Mouse (Mus musculus) v-Abl transformed pro-B cells (cell line): ENCODE results near the gene Erfe.

Experiments
- in situ Hi-C, 2 experiments: fragments of 400-800 bp; cut with MboI; formaldehyde crosslinking; loops; one replicate each; pipeline ENCODE4 v1.15.1; 2025; ENCODE audit not compliant: unreplicated experiment in 2 of 2

Erfe gene

DNA sequence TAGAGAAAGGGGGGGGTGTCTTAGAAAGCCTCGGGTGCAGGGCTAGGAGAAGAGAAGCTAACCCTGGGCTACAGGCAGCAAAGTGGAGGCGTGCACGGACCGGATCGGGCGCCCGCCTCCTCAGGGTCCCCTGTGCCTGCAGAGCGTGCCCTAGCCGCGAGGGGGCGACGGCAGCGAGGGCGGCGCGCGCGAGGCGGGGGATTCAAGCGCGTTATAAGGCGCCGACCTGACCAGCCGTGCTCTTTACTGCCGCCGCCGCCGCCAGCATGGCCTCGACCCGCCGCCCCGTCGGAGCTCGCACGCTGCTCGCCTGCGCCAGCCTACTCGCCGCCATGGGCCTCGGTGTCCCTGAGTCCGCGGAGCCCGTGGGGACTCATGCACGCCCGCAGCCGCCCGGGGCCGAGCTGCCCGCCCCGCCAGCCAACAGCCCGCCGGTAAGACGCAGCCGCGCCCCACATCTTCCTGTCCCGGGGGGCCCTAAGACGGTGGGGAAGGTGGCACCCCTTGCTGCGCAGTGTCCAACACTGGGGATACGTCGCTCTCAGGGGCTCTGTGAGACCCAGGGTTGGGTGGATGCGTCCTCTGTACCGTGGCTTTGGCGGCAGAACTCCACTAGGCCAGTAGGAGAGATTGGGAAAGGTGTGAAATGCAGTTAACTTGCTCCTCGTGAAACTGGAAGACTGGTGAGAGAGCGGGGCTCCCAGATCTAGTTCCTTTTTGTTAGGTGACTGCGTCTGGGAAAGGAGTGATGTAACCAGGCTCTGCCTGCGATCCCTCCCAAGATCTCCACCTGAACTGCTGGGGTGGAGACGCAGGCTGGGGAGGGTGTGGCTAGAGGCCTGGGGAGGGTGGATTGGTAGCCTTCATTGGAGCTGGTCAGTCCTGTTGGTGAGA, at the start of gene Erfe:
Erfe (plus strand) TSS at position 216 of the 894 bp plus-strand sequence.
- in situ Hi-C loops, result loop anchor here (10.0 to 25.0 kb wide), 2 partner anchors 118 to 404 kb away; partner anchors contain the start of genes Prlh (in 1 of the 2) and Rab17 (in 1 of the 2)

- in situ Hi-C loops, result no loop called here
Observed at GRCm38 (mm10) chr1:91317656-91318055, 48.6 kb upstream of the Erfe start.

- in situ Hi-C loops, result no loop called here
Observed at GRCm38 (mm10) chr1:91321760-91322438, 44.3 kb upstream of the Erfe start, which contains the start of gene Espnl. TSS of gene Espnl (plus strand) at chr1:91322075.

DNA sequence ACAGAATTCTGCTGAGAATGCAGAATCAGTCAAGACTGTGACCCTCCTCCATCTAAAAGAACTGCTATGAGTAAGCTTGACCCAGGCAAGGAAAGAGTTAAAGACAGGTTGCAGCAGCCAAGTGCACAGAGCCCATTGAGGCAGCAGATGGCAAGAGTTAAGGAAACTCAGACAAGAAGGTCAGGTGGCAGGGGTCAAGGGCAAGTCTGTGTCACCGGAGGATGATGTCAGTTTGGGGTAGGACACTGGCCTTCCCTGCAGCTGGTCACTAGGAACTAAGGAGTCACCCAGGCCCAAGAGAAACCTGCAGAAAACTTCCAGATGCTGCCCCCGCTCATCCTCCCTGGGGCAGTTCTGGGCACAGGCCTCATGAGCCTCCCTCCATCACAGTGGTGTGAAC, 41.6 kb upstream of the Erfe start:
- in situ Hi-C loops, result no loop called here

DNA sequence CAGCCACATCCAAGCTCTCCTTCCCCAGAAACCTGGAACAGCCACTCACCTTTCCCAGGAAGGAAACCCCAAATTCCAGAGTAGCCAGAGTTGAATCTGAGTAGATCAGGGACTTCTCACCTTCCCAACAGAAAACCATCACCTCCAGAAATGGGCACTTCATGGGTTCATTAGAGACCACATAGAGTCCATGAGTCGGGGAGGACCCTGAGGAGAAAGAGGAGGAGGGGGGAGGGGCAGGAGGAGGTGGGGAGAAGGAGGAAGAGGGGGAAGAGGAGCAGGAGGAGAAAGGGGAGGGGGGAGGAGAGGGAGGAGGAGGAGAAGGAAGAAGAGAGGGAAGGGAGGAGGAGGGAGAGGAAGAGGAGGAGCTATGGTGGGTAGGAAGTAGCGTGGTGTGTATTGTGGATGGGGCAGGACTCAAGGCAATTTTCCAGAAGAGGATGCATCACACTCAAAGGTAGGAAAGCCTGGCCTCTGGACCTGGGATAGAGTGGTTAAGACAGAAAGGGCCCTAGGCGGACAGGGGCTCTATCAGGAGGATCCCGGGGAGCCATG, 40.7 kb upstream of the Erfe start:
- in situ Hi-C loops, result no loop called here

DNA sequence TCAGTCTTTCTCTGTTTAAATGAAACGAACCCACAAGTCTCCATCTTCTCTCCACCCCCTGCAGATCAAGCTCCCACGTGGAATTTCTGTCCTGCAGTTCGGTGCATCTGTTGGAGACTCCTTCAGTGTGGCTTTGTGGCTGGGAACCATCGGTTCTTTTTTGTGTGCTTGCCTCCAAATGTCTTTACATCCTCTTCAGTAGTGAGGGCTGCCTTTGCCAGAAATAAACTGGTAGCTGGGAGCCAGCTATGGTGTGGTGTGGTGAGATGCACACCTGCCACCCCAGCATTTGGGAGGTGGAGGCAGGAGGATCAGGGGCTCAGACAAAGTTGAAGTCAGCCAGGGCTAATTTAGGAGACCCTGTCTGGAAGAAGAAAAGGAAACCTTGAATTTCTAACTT, 34.1 kb upstream of the Erfe start:
- in situ Hi-C loops, result no loop called here

DNA sequence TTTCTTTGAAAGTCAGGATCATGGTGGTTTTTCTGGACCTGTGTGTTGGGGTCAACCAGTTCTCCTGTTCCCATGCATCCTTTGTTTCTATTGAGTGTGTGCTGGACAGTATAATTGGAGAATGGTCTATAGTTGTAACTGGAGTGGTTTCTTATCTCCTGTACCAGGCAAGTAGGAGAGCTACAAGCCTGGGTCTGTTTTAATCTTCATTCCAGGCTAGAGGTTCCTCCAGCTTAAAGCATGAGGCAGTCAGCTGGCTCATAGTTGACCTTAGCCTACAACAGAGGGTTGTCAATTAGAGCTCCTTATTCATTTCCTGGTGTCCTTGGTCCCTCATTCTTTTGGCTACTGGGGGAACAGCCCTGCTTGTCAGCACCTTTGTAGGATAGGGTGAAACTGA, 32.6 kb upstream of the Erfe start:
- in situ Hi-C loops, result no loop called here

- in situ Hi-C loops, result no loop called here
Observed at GRCm38 (mm10) chr1:91337355-91337754, 28.9 kb upstream of the Erfe start.

DNA sequence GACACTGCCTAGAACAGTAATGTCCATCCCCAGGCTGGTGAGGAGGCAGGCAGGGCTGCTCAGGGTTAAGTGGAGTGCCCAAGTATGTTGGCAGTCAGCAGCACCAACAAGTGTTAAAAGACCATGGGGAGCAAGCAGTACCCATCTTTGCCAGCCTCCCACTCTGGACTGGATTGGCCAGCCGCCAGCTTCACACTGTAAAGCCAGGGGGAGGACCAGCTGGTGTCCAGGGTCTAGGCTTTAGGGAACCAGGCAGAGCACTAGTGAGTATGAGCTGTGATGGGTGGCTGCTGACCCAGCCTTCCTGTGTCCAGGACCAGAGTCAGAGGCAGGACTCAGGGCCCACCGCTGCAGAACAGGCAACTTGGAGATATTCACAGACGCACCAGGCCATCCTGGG, 22.2 kb upstream of the Erfe start:
- in situ Hi-C loops, result no loop called here

DNA sequence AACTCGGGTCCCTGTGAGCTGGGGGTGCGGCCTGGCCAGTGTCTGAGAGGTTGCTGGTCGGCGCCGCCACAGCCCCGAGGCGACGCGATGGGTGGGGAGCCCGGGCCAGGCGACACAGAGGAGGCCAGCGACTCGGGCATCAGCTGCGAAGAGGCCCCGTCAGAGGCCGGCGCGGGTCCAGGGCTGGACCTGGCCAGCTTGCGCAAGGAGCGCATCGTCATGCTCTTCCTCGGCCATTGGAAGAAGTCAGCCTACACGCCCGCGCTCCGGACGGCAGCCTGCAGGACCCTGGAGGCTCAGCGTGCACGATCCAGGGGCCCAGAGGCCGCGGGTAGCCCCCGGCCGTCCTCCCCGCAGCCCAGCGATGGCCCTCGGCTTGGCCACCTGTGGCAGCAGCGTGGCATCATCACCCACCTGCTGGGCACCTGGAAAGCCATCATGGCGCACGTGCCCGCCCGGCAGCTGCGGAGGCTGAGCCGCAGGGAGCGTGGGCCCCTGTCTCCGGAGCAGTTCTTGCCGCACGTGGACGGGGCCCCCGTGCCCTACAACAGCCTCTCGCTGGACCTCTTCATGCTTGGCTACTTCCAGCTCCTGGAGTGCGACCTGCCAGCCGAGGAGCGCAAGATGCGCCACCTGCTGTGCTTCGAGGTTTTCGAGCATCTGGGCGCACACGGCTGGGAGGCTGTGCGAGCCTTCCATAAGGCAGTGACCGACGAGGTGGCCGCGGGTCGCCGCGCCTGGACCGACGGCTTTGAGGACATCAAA, 21.1 kb upstream of the Erfe start:
- in situ Hi-C loops, result no loop called here

GRCm38 (mm10) chr1:91346892-91347291, 19.3 kb upstream of the Erfe start:
- in situ Hi-C loops, result no loop called here

- in situ Hi-C loops, result loop anchor here in 1 of 2 experiments (25.0 kb wide), 1 partner anchor 389 kb away; the partner anchor contains the start of genes Prlh and Rab17
Observed at GRCm38 (mm10) chr1:91350841-91351240, 15.4 kb upstream of the Erfe start, which contains the start of gene Klhl30. TSS of gene Klhl30 (plus strand) at chr1:91351016.

DNA sequence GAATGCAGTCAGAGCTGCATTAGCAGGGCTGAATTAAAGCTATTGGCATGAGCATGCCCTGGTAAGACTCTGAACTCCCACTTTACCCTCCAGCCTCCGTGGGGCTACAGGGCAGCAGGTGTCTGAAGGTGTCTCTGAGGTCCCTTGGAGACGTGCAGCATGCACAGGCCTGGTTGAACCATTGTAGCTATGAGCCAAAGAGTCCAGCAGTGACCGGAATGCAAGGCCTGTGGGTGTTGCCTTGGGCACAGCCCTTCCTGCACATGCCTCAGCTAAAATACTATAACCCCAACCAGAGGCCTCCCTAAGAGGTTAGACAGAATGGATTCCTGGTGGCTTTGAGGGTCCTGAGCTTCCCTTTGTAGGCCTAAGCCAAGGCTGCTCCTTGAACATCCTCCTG, 15.0 kb upstream of the Erfe start:
- in situ Hi-C loops, result loop anchor here in 1 of 2 experiments (25.0 kb wide), 1 partner anchor 389 kb away; the partner anchor contains the start of genes Prlh and Rab17

- in situ Hi-C loops, result loop anchor here in 1 of 2 experiments (25.0 kb wide), 1 partner anchor 390 kb away; the partner anchor contains the start of genes Prlh and Rab17
Observed at GRCm38 (mm10) chr1:91352277-91352676, 14.0 kb upstream of the Erfe start.

DNA sequence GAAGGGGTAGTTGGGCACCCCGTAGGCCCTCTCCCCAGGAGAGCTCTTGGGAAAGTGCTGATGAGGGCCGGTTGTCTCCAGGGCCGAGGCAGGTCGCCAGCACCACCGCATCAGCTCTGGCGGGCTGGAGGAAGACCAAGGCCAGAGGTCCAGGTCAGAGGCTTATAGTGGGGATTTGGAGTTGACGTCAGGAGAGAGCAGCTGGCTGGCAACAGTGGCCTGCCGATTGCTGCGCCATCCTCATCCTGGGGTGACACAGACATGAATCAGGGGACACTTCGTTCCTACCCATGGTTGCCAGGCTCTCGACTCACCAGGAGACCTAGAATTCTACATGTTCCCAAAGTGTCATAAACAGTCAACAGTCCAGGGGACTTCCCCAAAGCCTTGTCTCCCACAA, 10.1 kb upstream of the Erfe start:
- in situ Hi-C loops, result loop anchor here in 1 of 2 experiments (25.0 kb wide), 1 partner anchor 394 kb away; the partner anchor contains the start of genes Prlh and Rab17

- in situ Hi-C loops, result loop anchor here (10.0 to 25.0 kb wide), 2 partner anchors 123 to 400 kb away; partner anchors contain the start of genes Prlh (in 1 of the 2) and Rab17 (in 1 of the 2)
Observed at GRCm38 (mm10) chr1:91362113-91362512, 4.1 kb upstream of the Erfe start.

GRCm38 (mm10) chr1:91364822-91365644, 1.2 kb upstream of the Erfe start:
- in situ Hi-C loops, result loop anchor here (10.0 to 25.0 kb wide), 2 partner anchors 120 to 403 kb away; partner anchors contain the start of genes Prlh (in 1 of the 2) and Rab17 (in 1 of the 2)

DNA sequence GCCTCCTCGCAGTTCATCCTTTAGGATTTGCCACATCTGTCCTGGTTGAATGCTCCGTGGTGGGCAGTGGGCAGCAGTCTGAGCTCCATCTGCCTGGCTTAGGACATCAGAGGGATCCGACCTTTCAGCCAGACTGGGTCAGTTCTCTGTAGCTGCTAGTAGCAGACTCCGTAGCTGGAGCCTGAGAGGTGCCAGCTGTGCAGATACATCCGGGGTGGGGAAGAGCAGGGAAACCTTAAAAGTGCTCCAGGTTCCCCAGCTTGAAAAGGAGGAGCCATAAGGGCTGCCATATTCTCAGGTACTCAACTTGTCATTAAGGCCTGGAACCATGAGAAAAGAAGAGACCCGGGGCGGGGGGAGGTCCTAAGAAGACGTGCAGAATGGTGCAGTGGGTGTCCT, 415 bp upstream of the Erfe start:
- in situ Hi-C loops, result loop anchor here (10.0 to 25.0 kb wide), 2 partner anchors 119 to 404 kb away; partner anchors contain the start of genes Prlh (in 1 of the 2) and Rab17 (in 1 of the 2)

DNA sequence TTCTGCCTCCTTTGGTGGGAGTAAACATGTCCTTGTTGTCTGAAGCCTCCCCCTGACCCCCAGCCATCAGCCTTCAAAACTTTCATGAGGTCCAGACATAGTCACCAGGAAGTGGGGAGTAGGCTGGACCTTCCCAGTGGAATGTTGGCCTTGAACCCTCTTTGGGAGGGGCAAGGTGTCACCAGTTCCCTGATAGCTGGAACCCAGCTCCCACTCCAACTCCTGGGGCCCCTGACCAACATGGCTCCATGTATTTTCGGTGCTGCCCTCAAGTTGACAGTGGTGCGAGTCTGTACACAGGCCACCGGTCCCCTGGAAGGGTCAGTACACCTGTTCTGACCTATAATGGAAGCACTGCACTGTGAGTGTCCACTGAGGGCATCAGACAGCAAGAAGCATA, 1.1 kb downstream of the Erfe start:
- in situ Hi-C loops, result loop anchor here (10.0 to 25.0 kb wide), 2 partner anchors 118 to 405 kb away; partner anchors contain the start of genes Prlh (in 1 of the 2) and Rab17 (in 1 of the 2)
